Mouse (Mus musculus) forebrain, embryonic 13.5 days (tissue): ENCODE results near the gene Als2cr12. TPM values are rescaled to one million over a fixed set of nuclear protein-coding genes. Genes with fewer than 3 reads are reported as not detected.
A peak's percentile ranks its signal among the peaks of the same experiment; 100 is the strongest.
"Not testable (repeated sequence)": the region's sequence is repeated elsewhere in the genome, so short reads cannot be mapped to it uniquely, and the experiment has no call there.

ENCODE experiments used
- ATAC-seq: fragments of 200-750 bp; cut with Nextera tagmentation; 2 replicates; pipeline ENCODE4 v1.8.0; 2017
- H3K27ac ChIP-seq: fragments of 300-500 bp; sonication (generic); 2 replicates; pipeline ENCODE4 v1.5.1; 2015; ENCODE audit warnings: inconsistent platforms, mild to moderate bottlenecking, moderate library complexity
- H3K27me3 ChIP-seq: fragments of 300-500 bp; sonication (generic); 2 replicates; pipeline ENCODE4 v1.6.1; 2015; ENCODE audit warnings: mild to moderate bottlenecking, inconsistent platforms
- H3K36me3 ChIP-seq: fragments of 300-500 bp; sonication (generic); 2 replicates; pipeline ENCODE4 v1.6.1; 2015; ENCODE audit warnings: mild to moderate bottlenecking, inconsistent platforms; ENCODE audit not compliant: poor library complexity, severe bottlenecking
- H3K4me1 ChIP-seq: fragments of 300-500 bp; sonication (generic); 2 replicates; pipeline ENCODE4 v1.6.1; 2015; ENCODE audit warnings: inconsistent platforms
- H3K4me2 ChIP-seq: fragments of 300-500 bp; sonication (generic); 2 replicates; pipeline ENCODE4 v1.6.1; 2015; ENCODE audit warnings: inconsistent platforms, mild to moderate bottlenecking, moderate library complexity
- H3K4me3 ChIP-seq: fragments of 300-500 bp; sonication (generic); 2 replicates; pipeline ENCODE4 v1.5.1; 2015; ENCODE audit warnings: mild to moderate bottlenecking, inconsistent platforms
- H3K9ac ChIP-seq: fragments of 300-500 bp; sonication (generic); 2 replicates; pipeline ENCODE4 v1.6.1; 2015; ENCODE audit warnings: mild to moderate bottlenecking, inconsistent platforms
- H3K9me3 ChIP-seq: fragments of 300-500 bp; sonication (generic); replicated peaks from 2 replicates; pipeline ENCODE4 v1.6.1; 2016; ENCODE audit warnings: inconsistent platforms
- WGBS: fragments of 180-500 bp; shearing (Covaris S2); methylation state at CpG from one replicate; pipeline ENCODE4 v1.1.7; 2015; 5-methylcytosine and 5-hydroxymethylcytosine counted together
- polyA plus RNA-seq: library from polyadenylated mRNA; unstranded; fragments of >200 nt; fragmentation: Nextera tagmentation; extraction: Ambion mirVana; gene quantifications from 2 replicates; pipeline ENCODE4 v1.2.1, GENCODE M21; 2015

Gene Als2cr12
- not detected in 2 replicates for polyA plus RNA-seq

GRCm38 (mm10) chr1:58695810-58696209 lies at the start of gene Als2cr12:
TSS of gene Als2cr12 (minus strand) at chr1:58695989.
- 87% methylated on average over 4 of the region's 4 CpGs for WGBS
- not testable (repeated sequence) for H3K27me3 ChIP-seq, H3K4me3 ChIP-seq, H3K9ac ChIP-seq, ATAC-seq, H3K4me2 ChIP-seq, H3K9me3 ChIP-seq, H3K4me1 ChIP-seq, H3K36me3 ChIP-seq, H3K27ac ChIP-seq

- H3K9me3 ChIP-seq, result no peaks in the 10 kb centered on the region
- H3K27ac ChIP-seq, result no peak overlapping the region
- H3K36me3 ChIP-seq, result peaks cover 35% of the 10 kb centered on the region
- H3K4me2 ChIP-seq, result no peak overlapping the region
- WGBS, result 90% methylated on average over 7 of the region's 7 CpGs
- no peak overlapping the region for H3K9ac ChIP-seq
- no peak for ATAC-seq
- no peaks in the 10 kb centered on the region for H3K27me3 ChIP-seq
- no peaks in the 10 kb centered on the region for H3K4me1 ChIP-seq
- H3K4me3 ChIP-seq, result no peak overlapping the region
Observed at GRCm38 (mm10) chr1:58744645-58745044, 48.9 kb upstream of the Als2cr12 start.

GRCm38 (mm10) chr1:58743252-58743651 lies 47.5 kb upstream of the Als2cr12 start:
- Histone ChIP-seq H3K9me3 (no peaks in the 10 kb centered on the region), H3K27ac (no peak overlapping the region), H3K4me3 (no peak overlapping the region), H3K36me3 (peaks cover 31% of the 10 kb centered on the region), H3K27me3 (no peaks in the 10 kb centered on the region), H3K4me1 (no peaks in the 10 kb centered on the region), H3K4me2 (no peak overlapping the region), H3K9ac (no peak overlapping the region)
- WGBS, result 93% methylated on average over 6 of the region's 6 CpGs
- ATAC-seq, result no peak

GRCm38 (mm10) chr1:58742571-58743021 lies 46.8 kb upstream of the Als2cr12 start:
- no peaks in the 10 kb centered on the region for H3K27me3 ChIP-seq
- H3K4me2 ChIP-seq, result no peak overlapping the region
- H3K9ac ChIP-seq, result no peak overlapping the region
- 89% methylated on average over 5 of the region's 5 CpGs for WGBS
- ATAC-seq, result no peak
- H3K27ac ChIP-seq, result no peak overlapping the region
- H3K4me3 ChIP-seq, result no peak overlapping the region
- H3K9me3 ChIP-seq, result no peaks in the 10 kb centered on the region
- H3K36me3 ChIP-seq, result peaks cover 31% of the 10 kb centered on the region
- no peaks in the 10 kb centered on the region for H3K4me1 ChIP-seq

GRCm38 (mm10) chr1:58739529-58739928 lies 43.7 kb upstream of the Als2cr12 start:
- Histone ChIP-seq H3K4me1 (no peaks in the 10 kb centered on the region), H3K4me2 (no peak overlapping the region), H3K27ac (no peak overlapping the region), H3K36me3 (peaks cover 41% of the 10 kb centered on the region), H3K4me3 (no peak overlapping the region), H3K9ac (no peak overlapping the region), H3K27me3 (no peaks in the 10 kb centered on the region), H3K9me3 (no peaks in the 10 kb centered on the region)
- peak; percentile 86 for ATAC-seq
- 81% methylated on average over 7 of the region's 7 CpGs for WGBS

DNA sequence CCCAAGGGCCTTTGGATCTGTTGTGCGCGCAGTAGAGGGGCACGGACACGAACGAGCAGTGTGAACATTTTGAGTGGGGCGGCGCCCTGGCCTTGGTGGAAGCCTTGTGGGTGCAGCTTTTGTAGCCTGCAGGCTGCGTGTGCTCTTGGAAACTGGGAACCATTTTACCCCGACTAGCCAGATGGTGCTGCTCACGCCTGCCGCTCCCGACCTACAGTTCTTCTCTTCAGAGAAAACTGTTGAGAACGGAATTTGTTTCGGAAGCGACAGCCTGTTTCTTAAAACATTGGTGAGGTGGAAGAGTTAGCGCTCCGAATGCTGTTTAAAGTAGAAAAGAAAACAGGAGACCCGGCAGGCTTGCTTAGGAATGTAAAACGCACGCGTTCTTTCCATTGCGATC lies 41.2 kb upstream of the Als2cr12 start:
- Histone ChIP-seq H3K4me2 (no peak overlapping the region), H3K4me1 (no peaks in the 10 kb centered on the region), H3K9me3 (no peaks in the 10 kb centered on the region), H3K4me3 (no peak overlapping the region), H3K9ac (no peak overlapping the region), H3K36me3 (peaks cover 29% of the 10 kb centered on the region), H3K27me3 (no peaks in the 10 kb centered on the region), H3K27ac (no peak overlapping the region)
- WGBS, result 94% methylated on average over 22 of the region's 22 CpGs
- ATAC-seq, result 0 out of 2 replicates have a peak, but pooled peaks have one; percentile 13

DNA sequence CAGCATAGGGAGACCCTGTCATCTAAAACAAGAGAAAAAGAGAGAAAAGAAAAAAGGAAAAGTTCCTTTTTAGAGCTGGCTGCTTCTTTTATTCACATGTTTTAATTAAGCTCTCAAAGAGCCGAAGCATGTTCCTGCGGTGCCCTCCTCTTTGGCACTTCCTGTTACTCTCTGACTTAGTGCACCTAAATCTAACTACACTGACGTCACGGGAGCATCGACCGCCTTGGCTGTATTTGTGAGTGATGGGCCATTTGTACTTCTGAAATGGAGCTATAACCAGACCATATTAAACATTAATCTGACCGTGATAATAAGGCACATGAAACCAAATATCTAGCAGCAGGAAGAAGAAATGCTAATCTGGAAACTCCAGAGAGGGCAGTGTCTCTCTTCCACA lies 40.2 kb upstream of the Als2cr12 start:
- H3K4me1 ChIP-seq, result no peaks in the 10 kb centered on the region
- H3K27ac ChIP-seq, result no peak overlapping the region
- H3K4me2 ChIP-seq, result no peak overlapping the region
- H3K27me3 ChIP-seq, result no peaks in the 10 kb centered on the region
- no peaks in the 10 kb centered on the region for H3K9me3 ChIP-seq
- H3K36me3 ChIP-seq, result peaks cover 25% of the 10 kb centered on the region
- no peak for ATAC-seq
- 92% methylated on average over 7 of the region's 7 CpGs for WGBS
- H3K9ac ChIP-seq, result no peak overlapping the region
- no peak overlapping the region for H3K4me3 ChIP-seq

GRCm38 (mm10) chr1:58734043-58734920 lies 38.5 kb upstream of the Als2cr12 start:
- Histone ChIP-seq H3K9me3 (no peaks in the 10 kb centered on the region), H3K9ac (no peak overlapping the region), H3K36me3 (peaks cover 19% of the 10 kb centered on the region), H3K4me3 (no peak overlapping the region), H3K27ac (no peak overlapping the region), H3K4me2 (no peak overlapping the region), H3K27me3 (no peaks in the 10 kb centered on the region), H3K4me1 (no peaks in the 10 kb centered on the region)
- no peak for ATAC-seq
- WGBS, result 95% methylated on average over 11 of the region's 11 CpGs

DNA sequence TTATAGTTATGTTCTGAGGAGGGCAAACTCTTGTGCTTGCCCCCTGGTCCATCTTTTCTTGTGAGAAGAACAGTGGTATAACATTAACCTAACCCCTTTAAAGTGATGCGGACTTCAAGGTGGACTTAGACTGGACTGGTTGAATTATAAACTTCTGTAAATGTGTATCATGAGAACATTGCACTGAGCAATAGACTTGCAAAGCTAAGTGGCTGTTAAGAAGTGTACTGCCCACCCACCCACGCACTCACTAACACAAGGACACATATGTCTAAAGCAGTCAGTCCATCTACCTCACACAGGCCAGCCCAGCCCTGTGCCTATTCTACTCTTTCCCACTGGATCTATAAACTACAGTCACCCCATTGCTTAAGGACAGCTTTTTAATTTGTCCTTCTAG lies 37.8 kb upstream of the Als2cr12 start:
- H3K4me1 ChIP-seq, result no peaks in the 10 kb centered on the region

DNA sequence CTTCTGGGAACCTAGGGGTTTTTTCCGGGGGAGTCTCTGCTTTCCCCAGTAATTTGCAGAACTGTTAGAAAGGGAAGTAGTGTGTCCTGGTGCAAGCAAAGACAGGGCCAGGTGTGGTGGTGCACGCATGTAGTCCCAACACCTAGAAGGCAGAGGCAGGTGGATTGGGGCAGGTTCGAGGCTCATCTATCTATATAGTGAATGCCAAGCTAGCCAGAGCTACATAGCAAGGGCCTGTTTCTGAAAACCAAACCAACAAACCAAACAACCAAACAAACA lies 32.7 kb upstream of the Als2cr12 start:
- H3K9me3 ChIP-seq, result no peaks in the 10 kb centered on the region
- H3K4me2 ChIP-seq, result no peak overlapping the region
- no peaks in the 10 kb centered on the region for H3K4me1 ChIP-seq
- no peaks in the 10 kb centered on the region for H3K27me3 ChIP-seq
- H3K36me3 ChIP-seq, result peaks cover 26% of the 10 kb centered on the region
- H3K9ac ChIP-seq, result no peak overlapping the region
- no peak overlapping the region for H3K4me3 ChIP-seq
- WGBS, result 93% methylated on average over 3 of the region's 3 CpGs
- H3K27ac ChIP-seq, result no peak overlapping the region
- ATAC-seq, result no peak

More for the DNA sequence above, 37.8 kb upstream of the Als2cr12 start:
- 96% methylated on average over 2 of the region's 2 CpGs for WGBS
- ATAC-seq, result no peak
- H3K9me3 ChIP-seq, result no peaks in the 10 kb centered on the region
- no peak overlapping the region for H3K4me2 ChIP-seq
- H3K27me3 ChIP-seq, result no peaks in the 10 kb centered on the region
- H3K4me3 ChIP-seq, result no peak overlapping the region
- no peak overlapping the region for H3K9ac ChIP-seq
- peaks cover 19% of the 10 kb centered on the region for H3K36me3 ChIP-seq
- H3K27ac ChIP-seq, result no peak overlapping the region

- WGBS, result 89% methylated on average over 10 of the region's 10 CpGs
- Histone ChIP-seq H3K9me3 (no peaks in the 10 kb centered on the region), H3K27me3 (no peaks in the 10 kb centered on the region), H3K4me3 (no peak overlapping the region), H3K9ac (no peak overlapping the region), H3K27ac (no peak overlapping the region), H3K4me2 (no peak overlapping the region), H3K4me1 (no peaks in the 10 kb centered on the region), H3K36me3 (peaks cover 26% of the 10 kb centered on the region)
- no peak for ATAC-seq
Observed at GRCm38 (mm10) chr1:58727747-58728589, 32.2 kb upstream of the Als2cr12 start.

GRCm38 (mm10) chr1:58727019-58727746 lies 31.4 kb upstream of the Als2cr12 start:
- Histone ChIP-seq H3K4me3 (no peak overlapping the region), H3K9ac (no peak overlapping the region), H3K27me3 (no peaks in the 10 kb centered on the region), H3K4me1 (no peaks in the 10 kb centered on the region), H3K4me2 (no peak overlapping the region), H3K36me3 (peaks cover 26% of the 10 kb centered on the region), H3K9me3 (no peaks in the 10 kb centered on the region), H3K27ac (no peak overlapping the region)
- WGBS, result 93% methylated on average over 1 of the region's 1 CpGs
- no peak for ATAC-seq
